Mouse (Mus musculus) neural tube, embryonic 10.5 days (tissue): Measurements from ENCODE around the gene Cfap157.
A peak's percentile ranks its signal among the peaks of the same experiment; 100 is the strongest.

Experiments used
- DNase-seq: peaks from one replicate; pipeline ENCODE4 v3.0.0-alpha.2; 2017; ENCODE audit warnings: low spot score; ENCODE audit errors: extremely low spot score

The Cfap157 gene

GRCm38 (mm10) chr2:32784048-32784681, at the start of gene Cfap157:
Gene Cfap157 (minus strand): TSS chr2:32784428.
- no peak for DNase-seq

- no peak for DNase-seq
Measured at GRCm38 (mm10) chr2:32828979-32829676, 44.9 kb upstream of the Cfap157 start.

GRCm38 (mm10) chr2:32825796-32826195, 41.6 kb upstream of the Cfap157 start:
- no peak for DNase-seq

GRCm38 (mm10) chr2:32824778-32825177, 40.5 kb upstream of the Cfap157 start:
- no peak for DNase-seq

GRCm38 (mm10) chr2:32824181-32824580, 40.0 kb upstream of the Cfap157 start:
- peak; percentile 37 for DNase-seq

- DNase-seq = peak; percentile 24
Measured at GRCm38 (mm10) chr2:32823579-32824154, 39.4 kb upstream of the Cfap157 start.

GRCm38 (mm10) chr2:32823153-32823552, 38.9 kb upstream of the Cfap157 start:
- DNase-seq = peak; percentile 41

- DNase-seq = no peak
Measured at GRCm38 (mm10) chr2:32822643-32823042, 38.4 kb upstream of the Cfap157 start.

- DNase-seq = peak; percentile 39
Measured at GRCm38 (mm10) chr2:32821041-32821802, 37.0 kb upstream of the Cfap157 start.

GRCm38 (mm10) chr2:32818208-32818607, 34.0 kb upstream of the Cfap157 start:
- DNase-seq = no peak

- DNase-seq = no peak
Measured at GRCm38 (mm10) chr2:32817589-32817988, 33.4 kb upstream of the Cfap157 start.

- DNase-seq = no peak
Measured at GRCm38 (mm10) chr2:32816946-32817581, 32.8 kb upstream of the Cfap157 start.

GRCm38 (mm10) chr2:32816497-32816896, 32.3 kb upstream of the Cfap157 start:
- no peak for DNase-seq

- no peak for DNase-seq
Measured at GRCm38 (mm10) chr2:32811959-32812358, 27.7 kb upstream of the Cfap157 start.

GRCm38 (mm10) chr2:32808816-32809566, 24.8 kb upstream of the Cfap157 start:
- no peak for DNase-seq

- no peak for DNase-seq
Measured at GRCm38 (mm10) chr2:32798251-32798962, 14.2 kb upstream of the Cfap157 start.

GRCm38 (mm10) chr2:32795748-32796418, 11.7 kb upstream of the Cfap157 start:
- no peak for DNase-seq

GRCm38 (mm10) chr2:32791297-32791696, 7.1 kb upstream of the Cfap157 start:
- DNase-seq = no peak

- no peak for DNase-seq
Measured at GRCm38 (mm10) chr2:32788581-32788980, 4.4 kb upstream of the Cfap157 start.
